Mouse (Mus musculus): ENCODE data around the gene Gm5767.

DNA sequence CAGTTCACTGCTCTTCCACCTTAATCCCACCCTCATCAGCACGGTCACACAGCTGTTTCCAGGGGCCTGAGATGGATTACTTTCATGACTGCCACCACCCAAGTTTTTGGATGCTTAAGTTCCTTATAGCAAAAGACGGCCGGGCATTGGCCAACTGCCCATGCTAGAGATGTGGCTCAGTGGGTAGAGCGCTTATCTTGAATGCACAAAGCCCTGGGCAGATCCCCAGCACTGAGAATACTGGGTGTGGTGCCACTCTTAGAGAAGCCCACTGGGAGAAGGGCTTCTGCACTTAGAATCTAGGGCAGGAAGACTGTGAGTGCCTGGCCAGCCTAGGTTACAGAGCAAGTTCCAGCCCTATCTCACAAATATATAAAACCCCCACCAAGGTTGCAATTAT lies 1.9 kb upstream of the Gm5767 start:
- TF ChIP-seq CTCF (conservative IDR thresholded peaks at IDR 0.05; ENCODE audit: insufficient read depth, insufficient read length, low read depth, low read length) (no peak), POLR2A (IDR thresholded peaks at IDR 0.05; ENCODE audit: low read depth, low read length) (no peak)
